Mouse (Mus musculus) embryo, embryonic 11 days (tissue): ENCODE results near the gene Tmbim6.
A peak's percentile ranks its signal among the peaks of the same experiment; 100 is the strongest.
"Not testable (repeated sequence)": the region's sequence is repeated elsewhere in the genome, so short reads cannot be mapped to it uniquely, and the experiment has no call there.

Source experiments
- DNase-seq: peaks from one replicate; pipeline ENCODE4 v3.0.0-alpha.2; 2015

Tmbim6 gene

GRCm38 (mm10) chr15:99386110-99386509, 6.6 kb upstream of the Tmbim6 start:
- not testable (repeated sequence) for DNase-seq

GRCm38 (mm10) chr15:99386796-99387195, 5.9 kb upstream of the Tmbim6 start:
- DNase-seq = no peak

GRCm38 (mm10) chr15:99387976-99388375, 4.7 kb upstream of the Tmbim6 start:
- no peak for DNase-seq

GRCm38 (mm10) chr15:99390472-99391401, 1.9 kb upstream of the Tmbim6 start:
- no peak for DNase-seq

GRCm38 (mm10) chr15:99391975-99392374, 707 bp upstream of the Tmbim6 start:
- DNase-seq = no peak

GRCm38 (mm10) chr15:99393386-99394252, 937 bp downstream of the Tmbim6 start:
- DNase-seq = no peak

- DNase-seq = no peak
Observed at GRCm38 (mm10) chr15:99396462-99396861, 3.8 kb downstream of the Tmbim6 start.

GRCm38 (mm10) chr15:99396875-99397274, 4.2 kb downstream of the Tmbim6 start:
- no peak for DNase-seq

- no peak for DNase-seq
Observed at GRCm38 (mm10) chr15:99397622-99398021, 4.9 kb downstream of the Tmbim6 start.

- DNase-seq = no peak
Observed at GRCm38 (mm10) chr15:99399503-99400245, 7.0 kb downstream of the Tmbim6 start.

- no peak for DNase-seq
Observed at GRCm38 (mm10) chr15:99400602-99401001, 7.9 kb downstream of the Tmbim6 start.

- no peak for DNase-seq
Observed at GRCm38 (mm10) chr15:99403159-99403889, 10.6 kb downstream of the Tmbim6 start.

- no peak for DNase-seq
Observed at GRCm38 (mm10) chr15:99405150-99405549, 12.5 kb downstream of the Tmbim6 start.

GRCm38 (mm10) chr15:99406986-99407570, 14.4 kb downstream of the Tmbim6 start:
- DNase-seq = no peak

- no peak for DNase-seq
Observed at GRCm38 (mm10) chr15:99408845-99409244, 16.2 kb downstream of the Tmbim6 start.

- DNase-seq = no peak
Observed at GRCm38 (mm10) chr15:99411747-99412146, 19.1 kb downstream of the Tmbim6 start.

- DNase-seq = peak; percentile 42
Observed at GRCm38 (mm10) chr15:99415793-99416192, 23.1 kb downstream of the Tmbim6 start.

GRCm38 (mm10) chr15:99416348-99416882, 23.7 kb downstream of the Tmbim6 start:
- peak; percentile 87 for DNase-seq

GRCm38 (mm10) chr15:99416957-99417356, 24.3 kb downstream of the Tmbim6 start:
- no peak for DNase-seq

- no peak for DNase-seq
Observed at GRCm38 (mm10) chr15:99417692-99418271, 25.1 kb downstream of the Tmbim6 start.

- no peak for DNase-seq
Observed at GRCm38 (mm10) chr15:99420101-99420500, 27.4 kb downstream of the Tmbim6 start.
